Mouse (Mus musculus): ENCODE measurements around the gene Slc28a2. TPM values are rescaled to one million over a fixed set of nuclear protein-coding genes. Genes with fewer than 3 reads are reported as not detected.
"Not testable (repeated sequence)": the region's sequence is repeated elsewhere in the genome, so short reads cannot be mapped to it uniquely, and the experiment has no call there.

Slc28a2 gene
- polyA plus RNA-seq, 1 experiment from 2014 or later, result 0.17 TPM

DNA sequence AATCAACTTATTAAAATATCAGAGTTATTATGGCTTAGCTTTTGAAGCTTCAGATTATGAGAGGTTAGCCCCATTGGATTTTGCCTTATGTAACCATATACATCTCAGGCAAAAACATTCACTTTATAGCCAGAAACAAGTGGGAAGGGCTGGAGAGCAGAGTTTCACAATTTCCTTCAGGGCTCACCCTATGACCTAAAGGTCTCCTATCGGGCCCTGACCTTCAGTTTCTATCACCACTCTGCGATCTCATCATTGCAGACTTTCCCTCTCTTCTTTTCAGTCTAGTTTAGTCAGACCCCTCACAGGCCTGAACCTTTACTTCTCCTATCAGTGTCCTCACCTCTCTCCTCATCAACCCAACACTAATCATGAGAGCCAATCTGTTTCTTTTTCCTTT is 18.7 kb upstream of the Slc28a2 start:
- Histone ChIP-seq H3K9me3 (no peaks in the 10 kb centered on the region), H3K4me3 (no peak overlapping the region), H3K4me2 (no peak overlapping the region), H3K9ac (no peak overlapping the region), H3K4me1 (no peaks in the 10 kb centered on the region), H3K27me3 (replicated peaks) (no peaks in the 10 kb centered on the region), H3K36me3 (no peaks in the 10 kb centered on the region), H3K27ac (replicated peaks) (no peak overlapping the region)
- WGBS, result 76% methylated on average over 2 of the region's 2 CpGs
- no peak for ATAC-seq (ENCODE audit: extremely low read depth, insufficient number of reproducible peaks, low FRiP score, low TSS enrichment)

DNA sequence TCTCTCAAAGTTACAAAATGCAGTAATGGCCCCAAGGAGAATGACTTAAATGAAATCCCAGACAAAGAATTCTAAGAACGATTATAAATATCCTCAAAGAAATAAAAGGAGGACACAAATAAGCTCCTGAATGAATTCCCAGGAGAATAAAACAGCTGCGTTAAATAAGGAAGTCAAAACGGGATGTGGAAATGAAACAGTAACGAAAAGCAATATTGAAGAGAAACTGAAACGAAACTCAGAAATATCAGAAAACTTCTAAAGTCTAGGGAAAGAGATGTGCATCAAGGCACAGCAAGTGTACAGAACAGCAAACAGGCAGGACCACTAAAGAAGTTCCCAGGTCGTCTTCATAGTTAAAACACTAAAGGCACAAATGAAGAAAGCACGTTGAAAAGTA is 17.3 kb upstream of the Slc28a2 start:
- 75% methylated on average over 7 of the region's 7 CpGs for WGBS
- no peak overlapping the region for H3K27ac ChIP-seq (replicated peaks)
- H3K36me3 ChIP-seq, result no peaks in the 10 kb centered on the region
- H3K27me3 ChIP-seq (replicated peaks), result no peaks in the 10 kb centered on the region
- H3K4me3 ChIP-seq, result no peak overlapping the region
- H3K4me1 ChIP-seq, result no peaks in the 10 kb centered on the region
- H3K9me3 ChIP-seq, result no peaks in the 10 kb centered on the region
- ATAC-seq (ENCODE audit: extremely low read depth, insufficient number of reproducible peaks, low FRiP score, low TSS enrichment), result no peak
- H3K9ac ChIP-seq, result no peak overlapping the region
- H3K4me2 ChIP-seq, result no peak overlapping the region

DNA sequence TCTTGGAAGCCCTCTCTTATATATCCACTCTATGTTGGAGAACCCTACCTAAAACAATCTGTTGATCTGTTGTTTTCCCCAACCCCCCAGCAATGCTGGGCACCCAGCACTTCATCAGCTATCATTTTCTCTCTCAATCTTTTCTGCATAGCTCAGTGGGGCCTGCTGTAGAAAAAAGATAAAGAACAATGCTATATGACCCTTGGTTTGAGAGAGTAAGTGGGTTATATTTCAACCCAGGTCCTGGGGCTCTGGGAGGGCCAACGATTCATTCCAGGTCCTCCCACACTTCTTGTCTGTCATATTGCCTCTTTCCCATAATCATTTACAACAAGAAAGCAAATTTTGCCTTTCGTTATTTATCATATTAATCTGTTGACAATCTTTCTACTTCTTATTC is 368 bp downstream of the Slc28a2 start:
- 71% methylated on average over 2 of the region's 2 CpGs for WGBS
- H3K27ac ChIP-seq (replicated peaks); H3K4me1 ChIP-seq; ATAC-seq (ENCODE audit: extremely low read depth, insufficient number of reproducible peaks, low FRiP score, low TSS enrichment); H3K9me3 ChIP-seq; H3K36me3 ChIP-seq; H3K4me2 ChIP-seq; H3K4me3 ChIP-seq; H3K27me3 ChIP-seq (replicated peaks); H3K9ac ChIP-seq: not testable (repeated sequence)

DNA sequence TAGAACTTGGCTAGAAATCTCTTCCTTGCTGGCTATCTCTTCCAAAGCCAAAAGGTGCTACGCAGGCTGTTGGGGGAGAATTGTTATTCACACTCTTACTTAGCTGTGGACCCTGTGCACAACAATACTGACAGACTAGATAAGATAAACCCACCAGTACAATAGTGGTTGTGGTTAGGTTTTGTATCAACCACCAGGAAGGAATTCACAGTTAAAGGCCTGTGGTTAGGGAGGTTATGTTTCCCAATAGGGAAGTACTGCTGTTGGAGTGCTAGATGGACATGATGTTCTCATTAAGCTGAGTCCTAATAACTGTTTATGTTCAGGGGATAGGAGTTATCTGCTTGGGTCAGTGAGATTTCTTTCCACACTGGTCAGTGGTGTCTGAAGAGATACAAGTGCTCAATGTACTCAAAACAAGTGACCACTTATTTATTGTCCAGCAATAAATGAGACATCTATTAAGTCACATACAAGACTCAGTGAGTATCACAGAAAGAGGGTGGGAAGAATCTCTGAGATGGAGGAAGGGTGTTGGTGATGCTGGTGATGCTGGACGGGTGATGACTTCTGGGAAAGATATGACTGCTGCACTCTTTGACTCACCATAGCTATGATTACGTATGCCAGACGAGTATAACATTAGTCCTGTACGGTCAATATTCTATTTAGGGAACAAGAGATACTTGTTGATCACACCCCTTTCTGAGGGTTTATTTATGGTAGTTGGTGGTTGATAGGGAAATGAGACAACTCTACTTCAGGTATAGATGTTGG is 12.6 kb downstream of the Slc28a2 start:
- not testable (repeated sequence) for H3K4me3 ChIP-seq; H3K9ac ChIP-seq; H3K4me2 ChIP-seq; H3K4me1 ChIP-seq; H3K27me3 ChIP-seq (replicated peaks); H3K27ac ChIP-seq (replicated peaks); ATAC-seq (ENCODE audit: extremely low read depth, insufficient number of reproducible peaks, low FRiP score, low TSS enrichment); H3K9me3 ChIP-seq; H3K36me3 ChIP-seq
- WGBS, result 47% methylated on average over 5 of the region's 5 CpGs

DNA sequence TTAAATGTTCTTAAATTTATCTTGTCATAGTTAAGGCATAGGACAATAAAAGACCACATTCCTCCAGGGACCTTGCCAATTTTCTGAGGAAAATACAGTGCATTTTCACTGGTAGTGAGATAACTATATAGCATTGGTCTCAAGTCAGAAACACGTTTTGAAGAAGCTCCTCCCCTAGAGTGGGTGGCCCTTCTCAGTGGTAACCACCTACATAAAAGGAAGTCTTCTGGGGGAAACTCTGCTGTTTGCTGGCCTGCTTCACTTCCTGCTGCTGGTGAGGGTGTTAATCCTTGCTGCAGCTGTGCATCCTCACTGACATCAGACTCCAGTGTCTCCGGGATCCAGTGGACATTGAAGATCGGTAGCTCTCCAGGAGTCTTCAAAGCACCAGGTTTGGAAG is 14.2 kb downstream of the Slc28a2 start:
- not testable (repeated sequence) for ATAC-seq (ENCODE audit: extremely low read depth, insufficient number of reproducible peaks, low FRiP score, low TSS enrichment)

DNA sequence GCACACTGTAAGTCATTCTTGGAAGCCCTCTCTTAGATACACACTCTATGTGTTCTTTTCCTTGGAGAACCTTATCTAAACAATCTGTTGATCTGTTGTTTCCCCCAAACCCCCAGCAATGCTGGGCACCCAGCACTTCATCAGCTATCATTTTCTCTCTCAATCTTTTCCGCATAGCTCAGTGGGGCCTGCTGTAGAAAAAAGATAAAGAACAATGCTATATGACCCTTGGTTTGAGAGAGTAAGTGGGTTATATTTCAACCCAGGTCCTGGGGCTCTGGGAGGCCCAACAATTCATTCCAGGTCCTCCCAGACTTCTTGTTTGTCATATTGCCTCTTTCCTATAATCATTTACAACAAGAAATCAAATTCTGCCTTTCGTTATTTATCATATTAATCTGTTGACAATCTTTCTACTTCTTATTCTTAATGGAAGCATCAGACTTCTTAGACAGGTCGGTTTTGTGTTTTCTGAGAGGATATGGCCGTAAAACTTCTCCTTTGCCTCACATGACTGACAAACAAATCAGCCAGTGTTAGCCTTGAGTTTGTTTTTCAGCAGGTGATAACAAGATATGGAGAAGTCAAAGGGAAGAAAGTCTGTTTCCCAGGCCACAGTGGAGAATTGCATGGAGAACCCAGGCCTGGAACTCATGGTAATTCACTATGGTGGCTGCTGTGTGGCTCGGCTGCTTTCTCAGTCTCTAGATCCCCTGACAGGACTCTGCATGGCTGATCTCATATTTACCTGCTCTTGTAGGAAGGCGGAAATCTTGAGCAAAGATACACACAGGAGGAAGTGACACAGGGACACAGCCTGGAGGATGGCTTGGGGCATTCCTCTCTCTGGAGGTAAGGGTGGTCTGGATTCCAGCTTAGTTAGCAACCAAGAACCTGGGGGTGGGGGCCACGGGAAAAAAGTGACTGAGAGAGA is 15.0 kb downstream of the Slc28a2 start:
- Histone ChIP-seq H3K27me3 (replicated peaks) (no peaks in the 10 kb centered on the region), H3K4me3 (no peak overlapping the region), H3K4me1 (no peaks in the 10 kb centered on the region), H3K4me2 (no peak overlapping the region), H3K36me3 (no peaks in the 10 kb centered on the region), H3K9me3 (no peaks in the 10 kb centered on the region), H3K9ac (no peak overlapping the region), H3K27ac (replicated peaks) (no peak overlapping the region)
- WGBS, result 62% methylated on average over 7 of the region's 7 CpGs
- ATAC-seq (ENCODE audit: extremely low read depth, insufficient number of reproducible peaks, low FRiP score, low TSS enrichment), result no peak

More for the DNA sequence above, 14.2 kb downstream of the Slc28a2 start:
- H3K9ac ChIP-seq; H3K9me3 ChIP-seq; H3K27me3 ChIP-seq (replicated peaks); H3K4me2 ChIP-seq; H3K27ac ChIP-seq (replicated peaks); H3K4me1 ChIP-seq; H3K36me3 ChIP-seq; H3K4me3 ChIP-seq: not testable (repeated sequence)
- WGBS, result 17% methylated on average over 2 of the region's 3 CpGs

DNA sequence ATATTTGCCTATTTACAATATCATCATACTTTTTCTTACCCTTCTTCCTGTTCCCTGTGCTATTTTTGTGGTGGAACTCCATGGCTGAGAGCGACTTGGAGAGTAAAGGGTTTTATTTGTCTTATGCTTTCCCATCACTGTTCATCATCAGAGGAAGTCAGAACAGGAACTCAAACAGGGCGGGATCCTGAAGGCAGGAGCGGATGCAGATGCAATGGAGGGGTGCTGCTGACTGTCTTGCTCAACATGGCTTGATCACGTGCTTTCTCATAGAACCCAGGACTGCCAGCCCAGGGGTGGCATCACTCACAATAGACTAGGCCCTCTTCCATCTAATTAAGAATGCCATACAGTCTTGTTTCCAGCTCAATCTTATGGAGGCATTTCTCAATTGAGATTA is 24.1 kb downstream of the Slc28a2 start:
- 69% methylated on average over 4 of the region's 4 CpGs for WGBS
- no peaks in the 10 kb centered on the region for H3K9me3 ChIP-seq
- H3K27me3 ChIP-seq (replicated peaks), result no peaks in the 10 kb centered on the region
- no peaks in the 10 kb centered on the region for H3K36me3 ChIP-seq
- H3K27ac ChIP-seq (replicated peaks), result no peak overlapping the region
- no peaks in the 10 kb centered on the region for H3K4me1 ChIP-seq
- no peak for ATAC-seq (ENCODE audit: extremely low read depth, insufficient number of reproducible peaks, low FRiP score, low TSS enrichment)
- no peak overlapping the region for H3K4me3 ChIP-seq
- no peak overlapping the region for H3K4me2 ChIP-seq
- no peak overlapping the region for H3K9ac ChIP-seq

DNA sequence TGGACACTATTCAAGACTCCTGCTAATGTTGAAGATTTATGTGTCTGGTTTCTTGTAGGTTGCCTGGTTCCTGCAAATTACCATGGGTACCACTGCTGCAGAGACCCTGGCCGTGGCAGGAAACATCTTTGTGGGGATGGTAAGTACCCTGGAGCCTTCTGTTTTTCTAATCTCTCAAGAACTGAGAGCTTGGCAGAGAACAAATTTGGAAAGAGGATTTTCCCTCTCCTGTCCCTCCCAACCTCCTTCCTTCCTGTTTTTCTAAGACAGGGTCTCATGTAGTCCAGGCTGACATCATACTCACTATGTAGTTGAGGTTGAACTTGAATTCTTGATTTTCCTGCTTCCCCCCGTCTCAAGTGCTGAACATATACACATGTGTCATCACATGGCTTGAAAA is 26.1 kb downstream of the Slc28a2 start:
- no peaks in the 10 kb centered on the region for H3K4me1 ChIP-seq
- no peak overlapping the region for H3K4me2 ChIP-seq
- no peak for ATAC-seq (ENCODE audit: extremely low read depth, insufficient number of reproducible peaks, low FRiP score, low TSS enrichment)
- H3K36me3 ChIP-seq, result no peaks in the 10 kb centered on the region
- H3K27me3 ChIP-seq (replicated peaks), result no peaks in the 10 kb centered on the region
- H3K9ac ChIP-seq, result no peak overlapping the region
- H3K9me3 ChIP-seq, result no peaks in the 10 kb centered on the region
- no peak overlapping the region for H3K4me3 ChIP-seq
- 37% methylated on average over 2 of the region's 2 CpGs for WGBS
- no peak overlapping the region for H3K27ac ChIP-seq (replicated peaks)

DNA sequence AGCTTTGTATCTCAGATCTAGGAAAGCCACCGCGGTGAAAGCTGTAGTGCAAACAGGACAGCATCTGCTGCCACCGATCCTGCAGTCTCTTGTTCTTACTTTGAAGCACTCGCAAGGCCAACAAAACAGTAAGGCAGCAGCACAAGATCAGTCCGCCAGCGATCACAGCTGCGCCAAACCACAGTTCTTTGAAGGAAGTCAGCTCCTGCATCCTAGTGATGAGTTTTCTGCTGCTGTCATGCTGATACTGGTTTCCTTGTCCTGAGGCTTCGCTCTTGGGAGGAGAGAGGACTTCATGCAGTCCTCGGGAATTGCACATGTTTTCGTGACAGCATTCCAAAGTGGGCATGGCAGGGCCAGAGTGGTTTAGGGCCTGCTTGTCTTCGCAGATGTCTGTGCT is 40.6 kb downstream of the Slc28a2 start:
- H3K27me3 ChIP-seq (replicated peaks), result no peaks in the 10 kb centered on the region; the same call in 1 of the 2 replicates
- no peak for ATAC-seq (ENCODE audit: extremely low read depth, insufficient number of reproducible peaks, low FRiP score, low TSS enrichment)
- no peak overlapping the region for H3K27ac ChIP-seq (replicated peaks)

DNA sequence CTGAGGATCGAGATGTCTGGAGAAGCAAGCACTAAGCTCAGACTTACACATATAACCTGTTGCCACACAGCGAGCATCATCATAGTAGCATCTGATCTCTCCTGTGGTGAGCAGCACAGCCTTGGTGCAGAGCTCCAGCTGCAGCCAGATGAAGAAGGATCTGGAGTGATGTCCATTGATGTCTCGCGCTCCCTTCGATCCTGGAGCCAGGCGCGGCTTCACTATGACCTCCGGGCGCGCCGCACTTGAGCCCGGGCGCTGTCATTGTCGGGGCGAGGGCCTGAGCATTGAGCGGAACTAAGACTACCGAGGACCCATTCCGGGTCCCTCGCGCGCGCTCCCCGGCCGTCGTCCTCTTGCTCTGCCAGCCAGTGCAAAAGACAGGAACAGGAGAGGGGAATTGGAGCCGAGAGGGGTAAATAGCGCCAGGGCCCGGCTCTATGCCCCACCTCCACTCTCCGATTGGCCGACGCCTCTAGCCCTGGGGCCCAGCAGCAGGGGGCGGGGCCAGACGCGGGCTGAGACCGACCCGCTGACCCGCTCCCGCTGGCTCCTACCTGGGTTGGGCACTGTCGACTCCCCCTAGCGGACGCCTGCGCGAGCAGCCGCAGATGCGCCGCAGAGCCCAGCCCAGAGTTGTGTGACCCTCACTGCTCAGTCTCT is 41.2 kb downstream of the Slc28a2 start:
- Histone ChIP-seq H3K27me3 (replicated peaks) (no peaks in the 10 kb centered on the region; the same call in 1 of the 2 replicates), H3K9me3 (no peaks in the 10 kb centered on the region), H3K9ac (peak overlapping the region; percentile 79), H3K4me2 (peak overlapping the region; percentile 95), H3K27ac (replicated peaks) (no peak overlapping the region), H3K36me3 (no peaks in the 10 kb centered on the region), H3K4me1 (peaks cover 7% of the 10 kb centered on the region), H3K4me3 (peak overlapping the region; percentile 67)
- 2% methylated on average over 46 of the region's 46 CpGs for WGBS
- ATAC-seq (ENCODE audit: extremely low read depth, insufficient number of reproducible peaks, low FRiP score, low TSS enrichment), result peak; percentile 96

More for the DNA sequence above, 40.6 kb downstream of the Slc28a2 start:
- peak overlapping the region; percentile 67 for H3K4me3 ChIP-seq
- H3K9ac ChIP-seq, result peak overlapping the region; percentile 79
- H3K36me3 ChIP-seq, result no peaks in the 10 kb centered on the region
- H3K9me3 ChIP-seq, result no peaks in the 10 kb centered on the region
- peak overlapping the region; percentile 95 for H3K4me2 ChIP-seq
- peaks cover 7% of the 10 kb centered on the region for H3K4me1 ChIP-seq
- 24% methylated on average over 11 of the region's 11 CpGs for WGBS

DNA sequence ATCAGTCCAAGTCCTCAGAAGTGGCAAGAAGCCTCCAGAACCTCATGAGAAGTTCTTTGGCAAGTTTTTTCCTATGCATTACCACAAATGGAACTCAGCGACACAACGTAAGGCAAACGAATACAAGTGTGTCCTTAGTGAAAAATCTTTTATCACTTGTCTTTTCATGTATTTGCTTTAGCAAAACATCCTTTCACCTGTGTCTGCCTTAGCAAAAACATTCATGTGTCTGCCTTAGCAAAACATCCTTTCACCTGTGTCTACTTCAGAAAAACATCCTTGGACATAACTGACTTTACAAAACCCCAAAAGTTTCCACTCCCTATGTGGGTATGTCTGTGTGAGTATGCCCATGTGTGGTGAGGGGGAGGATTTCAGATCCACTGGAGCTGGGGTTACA is 42.9 kb downstream of the Slc28a2 start:
- H3K4me2 ChIP-seq, result no peak overlapping the region
- 80% methylated on average over 3 of the region's 3 CpGs for WGBS
- H3K4me3 ChIP-seq, result no peak overlapping the region
- no peaks in the 10 kb centered on the region; the same call in 1 of the 2 replicates for H3K27me3 ChIP-seq (replicated peaks)
- no peaks in the 10 kb centered on the region for H3K36me3 ChIP-seq
- no peak for ATAC-seq (ENCODE audit: extremely low read depth, insufficient number of reproducible peaks, low FRiP score, low TSS enrichment)
- no peak overlapping the region for H3K9ac ChIP-seq
- H3K4me1 ChIP-seq, result peaks cover 7% of the 10 kb centered on the region
- no peaks in the 10 kb centered on the region for H3K9me3 ChIP-seq
- no peak overlapping the region for H3K27ac ChIP-seq (replicated peaks)

Data from heart, embryonic 13.5 days (tissue).